Mouse (Mus musculus) adipose tissue, adult 10 weeks (tissue): ENCODE results near the gene Slc4a1. TPM values are rescaled to one million over a fixed set of nuclear protein-coding genes. Genes with fewer than 3 reads are reported as not detected.

Experiments used
- polyA plus RNA-seq: library from polyadenylated mRNA; stranded (reverse); fragments of 350-450 nt; fragmentation: Illumina TruSeq; extraction: RNeasy Lipid Tissue Mini Kit (QIAGEN cat#74804); gene quantifications from one replicate; pipeline ENCODE4 v1.2.3, GENCODE M21; 2014; ENCODE audit warnings: low read depth, low replicate concordance

Slc4a1 gene
- polyA plus RNA-seq = 0.06 TPM

GRCm38 (mm10) chr11:102366103-102366502 is at the start of gene Slc4a1:
Gene Slc4a1 (minus strand): TSS chr11:102366203.

GRCm38 (mm10) chr11:102407834-102408215 is 41.8 kb upstream of the Slc4a1 start, which contains the start of gene Slc25a39:
Gene Slc25a39 (minus strand): TSS chr11:102407946.

GRCm38 (mm10) chr11:102393238-102393634 is 27.2 kb upstream of the Slc4a1 start, which contains the start of gene Rundc3a:
Gene Rundc3a (plus strand): TSS chr11:102393403.

GRCm38 (mm10) chr11:102319410-102319792 is 46.6 kb downstream of the Slc4a1 start, which contains the start of gene Ubtf:
Gene Ubtf (minus strand): TSS chr11:102319742.

Other genes starting within 250 kb of the Slc4a1 start
- 1.8 TPM for gene Nags, start 220.7 kb downstream of the Slc4a1 start, polyA plus RNA-seq
- gene Tmem101, start 209.8 kb downstream of the Slc4a1 start, polyA plus RNA-seq = 13.5 TPM
- gene Lsm12, start 180.9 kb downstream of the Slc4a1 start, polyA plus RNA-seq = 29.4 TPM
- gene G6pc3, start 176.6 kb downstream of the Slc4a1 start, polyA plus RNA-seq = 69.1 TPM
- gene Hdac5, start 136.0 kb downstream of the Slc4a1 start, polyA plus RNA-seq = 67.5 TPM
- 0.57 TPM for gene BC030867, start 117.3 kb downstream of the Slc4a1 start, polyA plus RNA-seq
- 2.2 TPM for gene Asb16, start 97.5 kb downstream of the Slc4a1 start, polyA plus RNA-seq
- 43.3 TPM for gene Tmub2, start 81.3 kb downstream of the Slc4a1 start, polyA plus RNA-seq
- gene Atxn7l3, start 69.6 kb downstream of the Slc4a1 start, polyA plus RNA-seq = 34.5 TPM
- gene Ubtf, start 46.5 kb downstream of the Slc4a1 start, polyA plus RNA-seq = 77.3 TPM
- gene Rundc3a, start 27.2 kb upstream of the Slc4a1 start, polyA plus RNA-seq = 1.8 TPM
- gene Slc25a39, start 41.7 kb upstream of the Slc4a1 start, polyA plus RNA-seq = 157 TPM
- gene Grn, start 64.1 kb upstream of the Slc4a1 start, polyA plus RNA-seq = 237 TPM
- 14.8 TPM for gene Fam171a2, start 81.5 kb upstream of the Slc4a1 start, polyA plus RNA-seq
- 18.7 TPM for gene Itga2b, start 103.9 kb upstream of the Slc4a1 start, polyA plus RNA-seq
- gene Gpatch8, start 190.2 kb upstream of the Slc4a1 start, polyA plus RNA-seq = 19.7 TPM
- gene Gm11627, start 213.3 kb upstream of the Slc4a1 start, polyA plus RNA-seq = 4.5 TPM
- 7.0 TPM for gene Fzd2, start 238.2 kb upstream of the Slc4a1 start, polyA plus RNA-seq